Mouse (Mus musculus) MEL (cell line): ENCODE data around the gene Hist1h2ak. TPM values are rescaled to one million over a fixed set of nuclear protein-coding genes. Genes with fewer than 3 reads are reported as not detected.
A peak's percentile ranks its signal among the peaks of the same experiment; 100 is the strongest.

Experiments
- DNase-seq: peaks from one replicate; pipeline ENCODE4 v3.0.0; 2011; ENCODE audit warnings: low read depth, low spot score
- H3K27ac ChIP-seq: 2 replicates; pipeline ENCODE4 v1.5.1; 2012; ENCODE audit warnings: low read depth, mild to moderate bottlenecking, control low read depth, low read length, moderate library complexity; ENCODE audit not compliant: control insufficient read depth
- H3K27me3 ChIP-seq, 2 experiments: fragments of 150-350 bp in 1 of 2; sonication (generic) in 1 of 2; 2 replicates each; pipeline ENCODE4 v1.6.1; 2012; ENCODE audit warnings: low read length in 2 of 2, mild to moderate bottlenecking in 2 of 2, improper control_type of control experiment in 1 of 2, moderate library complexity in 1 of 2; ENCODE audit not compliant: insufficient read depth in 2 of 2, control insufficient read depth in 1 of 2
- H3K36me3 ChIP-seq, 2 experiments: 2 replicates each; pipeline ENCODE4 v1.6.1; 2012 to 2014; ENCODE audit warnings: low read length in 2 of 2, improper control_type of control experiment in 1 of 2, inconsistent platforms in 1 of 2, mild to moderate bottlenecking in 1 of 2; ENCODE audit not compliant: insufficient read depth in 2 of 2, control insufficient read depth in 1 of 2
- H3K4me1 ChIP-seq, 2 experiments: fragments of 150-350 bp in 1 of 2; sonication (generic) in 1 of 2; 2 replicates each; pipeline ENCODE4 v1.6.1; 2012; ENCODE audit warnings: low read length in 2 of 2, improper control_type of control experiment in 1 of 2, mild to moderate bottlenecking in 1 of 2; ENCODE audit not compliant: insufficient read depth in 2 of 2, control insufficient read depth in 1 of 2
- H3K4me3 ChIP-seq, 2 experiments: fragments of 150-350 bp in 1 of 2; sonication (generic) in 1 of 2; 2 replicates each; pipeline ENCODE4 v1.5.1; 2012; ENCODE audit warnings: low read depth in 2 of 2, low read length in 2 of 2, mild to moderate bottlenecking in 2 of 2, moderate library complexity in 2 of 2, control low read depth in 1 of 2, improper control_type of control experiment in 1 of 2; ENCODE audit not compliant: control insufficient read depth in 1 of 2, insufficient read depth in 1 of 2
- H3K79me2 ChIP-seq: 2 replicates; pipeline ENCODE4 v1.6.1; 2012; ENCODE audit warnings: mild to moderate bottlenecking, low read length, moderate library complexity; ENCODE audit not compliant: control insufficient read depth, poor library complexity, insufficient read depth
- H3K9ac ChIP-seq: 2 replicates; pipeline ENCODE4 v1.6.1; 2012; ENCODE audit warnings: low read depth, mild to moderate bottlenecking, control low read depth, low read length, moderate library complexity; ENCODE audit not compliant: control insufficient read depth, poor library complexity, severe bottlenecking
- H3K9me3 ChIP-seq: fragments of 150-350 bp; sonication (generic); replicated peaks from 2 replicates; pipeline ENCODE4 v1.6.1; 2012; ENCODE audit warnings: mild to moderate bottlenecking, low read length, improper control_type of control experiment, moderate library complexity; ENCODE audit not compliant: insufficient read depth
- CHD2 ChIP-seq: IDR thresholded peaks from 2 replicates; pipeline ENCODE4 v1.6.1; 2011; ENCODE audit warnings: low read length, improper control_type of control experiment
- CTCF ChIP-seq, 3 experiments: IDR thresholded peaks in 2 of 3; conservative IDR thresholded peaks in 1 of 3; 2 replicates each; pipeline ENCODE4 v1.5.1; 2011 to 2012; ENCODE audit warnings: low read length in 3 of 3, low read depth in 2 of 3, mild to moderate bottlenecking in 2 of 3, improper control_type of control experiment in 1 of 3, inconsistent platforms in 1 of 3, mixed read lengths in 1 of 3, moderate library complexity in 1 of 3; ENCODE audit not compliant: control insufficient read depth in 1 of 3, insufficient read depth in 1 of 3, poor library complexity in 1 of 3, severe bottlenecking in 1 of 3
- GATA1 ChIP-seq: IDR thresholded peaks from 2 replicates; pipeline ENCODE4 v1.6.1; 2011; ENCODE audit warnings: low read depth, low read length, improper control_type of control experiment
- HCFC1 ChIP-seq: IDR thresholded peaks from 2 replicates; pipeline ENCODE4 v1.6.1; 2012; ENCODE audit warnings: low read depth, mild to moderate bottlenecking, inconsistent platforms, low read length, improper control_type of control experiment, moderate library complexity
- MAFK ChIP-seq: IDR thresholded peaks from 2 replicates; pipeline ENCODE4 v1.6.1; 2011; ENCODE audit warnings: low read depth, mild to moderate bottlenecking, low read length, improper control_type of control experiment, borderline replicate concordance
- MAX ChIP-seq: IDR thresholded peaks from 2 replicates; pipeline ENCODE4 v1.6.1; 2011; ENCODE audit warnings: low read length, improper control_type of control experiment
- MXI1 ChIP-seq: IDR thresholded peaks from 2 replicates; pipeline ENCODE4 v1.6.1; 2011; ENCODE audit warnings: mild to moderate bottlenecking, low read depth, low read length, improper control_type of control experiment
- MYB ChIP-seq: IDR thresholded peaks from 2 replicates; pipeline ENCODE4 v1.6.1; 2011; ENCODE audit warnings: mild to moderate bottlenecking, low read depth, low read length, improper control_type of control experiment
- MYC ChIP-seq: IDR thresholded peaks from 2 replicates; pipeline ENCODE4 v1.6.1; 2011; ENCODE audit warnings: low read depth, mild to moderate bottlenecking, low read length, improper control_type of control experiment, moderate library complexity
- NELFE ChIP-seq: IDR thresholded peaks from 2 replicates; pipeline ENCODE4 v1.6.1; 2011; ENCODE audit warnings: low read depth, low read length, improper control_type of control experiment
- POLR2A ChIP-seq, 2 experiments: IDR thresholded peaks; 2 replicates each; pipeline ENCODE4 v1.6.1; 2011 to 2012; ENCODE audit warnings: low read length in 2 of 2, mild to moderate bottlenecking in 2 of 2, control low read depth in 1 of 2, improper control_type of control experiment in 1 of 2, low read depth in 1 of 2, moderate library complexity in 1 of 2; ENCODE audit not compliant: control insufficient read depth in 1 of 2, insufficient read depth in 1 of 2, poor library complexity in 1 of 2
- POLR2AphosphoS5 ChIP-seq: IDR thresholded peaks from 2 replicates; pipeline ENCODE4 v1.6.1; 2012; ENCODE audit warnings: low read depth, borderline replicate concordance, mild to moderate bottlenecking, inconsistent platforms, low read length, moderate library complexity, mixed read lengths
- RAD21 ChIP-seq: IDR thresholded peaks from 2 replicates; pipeline ENCODE4 v1.6.1; 2011; ENCODE audit warnings: mild to moderate bottlenecking, low read depth, low read length, improper control_type of control experiment
- SIN3A ChIP-seq: IDR thresholded peaks from 2 replicates; pipeline ENCODE4 v1.6.1; 2012; ENCODE audit warnings: low read length, improper control_type of control experiment, inconsistent platforms
- SMC3 ChIP-seq: IDR thresholded peaks from 2 replicates; pipeline ENCODE4 v1.6.1; 2011; ENCODE audit warnings: low read depth, low read length, improper control_type of control experiment
- TBP ChIP-seq: IDR thresholded peaks from 2 replicates; pipeline ENCODE4 v1.8.0; 2011; ENCODE audit warnings: low read depth, low read length, improper control_type of control experiment
- USF2 ChIP-seq, 2 experiments: IDR thresholded peaks; 2 replicates each; pipeline ENCODE4 v1.6.1; 2011 to 2012; ENCODE audit warnings: improper control_type of control experiment in 2 of 2, low read length in 2 of 2, borderline replicate concordance in 1 of 2, inconsistent platforms in 1 of 2, low read depth in 1 of 2, mild to moderate bottlenecking in 1 of 2; ENCODE audit not compliant: insufficient read depth in 1 of 2
- ZKSCAN1 ChIP-seq: IDR thresholded peaks from 2 replicates; pipeline ENCODE4 v1.6.1; 2012; ENCODE audit warnings: low read depth, mild to moderate bottlenecking, inconsistent platforms, low read length, improper control_type of control experiment, moderate library complexity
- ZMIZ1 ChIP-seq: IDR thresholded peaks from 2 replicates; pipeline ENCODE4 v1.6.1; 2012; ENCODE audit warnings: low read depth, mild to moderate bottlenecking, inconsistent platforms, low read length, improper control_type of control experiment, moderate library complexity
- polyA plus RNA-seq, 2 experiments: library from polyadenylated mRNA; stranded (reverse) in 1 of 2; unstranded in 1 of 2; fragments of >175 nt in 1 of 2; fragments of >200 nt in 1 of 2; gene quantifications; 2 replicates each; pipeline versions ENCODE4 v1.2.1 to v1.2.4; 2012; ENCODE audit warnings: low replicate concordance in 2 of 2, low read depth in 1 of 2; ENCODE audit not compliant: insufficient read length in 2 of 2, insufficient read depth in 1 of 2, missing spikeins in 1 of 2
- total RNA-seq: library from RNA; depleted of rRNA; stranded (reverse); fragments of 300-350 nt; gene quantifications from 2 replicates; pipeline ENCODE4 v1.2.3, GENCODE M21; 2012

Gene Hist1h2ak
- total and polyA plus RNA-seq, 3 experiments, result 10.6 to 1,127 TPM; not detected in 1

GRCm38 (mm10) chr13:21781021-21781555 is 27.5 kb upstream of the Hist1h2ak start:
- H3K27ac ChIP-seq, result peak overlapping the region; percentile 99
- H3K4me3 ChIP-seq, result peak overlapping the region; percentile 17 to 64
- H3K27me3 ChIP-seq, result no peaks in the 10 kb centered on the region
- peaks cover 0 to 38% of the 10 kb centered on the region in 2 experiments; a peak in 2 of 4 replicates for H3K36me3 ChIP-seq
- H3K9me3 ChIP-seq, result no peaks in the 10 kb centered on the region
- H3K4me1 ChIP-seq, result peaks cover 0 to 15% of the 10 kb centered on the region in 2 experiments; a peak in 2 of 4 replicates
- peak overlapping the region; percentile 93 for H3K9ac ChIP-seq
- peak; percentile 77 for DNase-seq
- H3K79me2 ChIP-seq, result peaks cover 8% of the 10 kb centered on the region; the same call in 1 of the 2 replicates
- TF ChIP-seq SIN3A, result no peak
- no peak for TF ChIP-seq GATA1
- no peak for TF ChIP-seq MAFK
- no peak for TF ChIP-seq MYC
- TF ChIP-seq RAD21, result no peak
- TF ChIP-seq MYB, result no peak
- TF ChIP-seq SMC3, result no peak
- no peak for TF ChIP-seq MXI1

GRCm38 (mm10) chr13:21779767-21780731 is 26.4 kb upstream of the Hist1h2ak start, which contains the start of gene Hist1h1b:
Gene Hist1h1b (minus strand): TSS chr13:21780625.
- Histone ChIP-seq H3K9ac (peak within 1 kb of the TSS; percentile 93), H3K4me3 (peak within 1 kb of the TSS; percentile 17 to 64), H3K4me1 (peaks cover 0 to 15% of the 10 kb centered on the region in 2 experiments; a peak in 2 of 4 replicates), H3K27ac (peak within 1 kb of the TSS; percentile 99), H3K36me3 (peaks cover 0 to 30% of the 10 kb centered on the region in 2 experiments; a peak in 2 of 4 replicates), H3K79me2 (peaks cover 8% of the 10 kb centered on the region; the same call in 1 of the 2 replicates), H3K27me3 (no peaks in the 10 kb centered on the region), H3K9me3 (no peaks in the 10 kb centered on the region)
- TF ChIP-seq ZKSCAN1 (no peak), MAX (no peak), NELFE (no peak), POLR2A (IDR thresholded peaks at IDR 0.05; ENCODE audit: control insufficient read depth in 1 of 2, insufficient read depth in 1 of 2, low read depth in 1 of 2, low read length in 2 of 2, poor library complexity in 1 of 2) (peak in 1 of 2 experiments; percentile 97; a peak in 2 of 4 replicates), ZMIZ1 (no peak), HCFC1 (no peak), USF2 (IDR thresholded peaks at IDR 0.05; ENCODE audit: borderline replicate concordance in 1 of 2, insufficient read depth in 1 of 2, low read depth in 1 of 2, low read length in 2 of 2) (no peak), GATA1 (no peak), CTCF (IDR thresholded peaks at IDR 0.05 in 2 of 3, conservative IDR thresholded peaks at IDR 0.05 in 1 of 3; ENCODE audit: control insufficient read depth in 1 of 3, insufficient read depth in 1 of 3, low read depth in 2 of 3, low read length in 3 of 3, poor library complexity in 1 of 3, severe bottlenecking in 1 of 3) (0 out of 6 replicates have a peak, but pooled peaks of 1 of the 3 experiments have one; percentile 9), CHD2 (no peak), TBP (no peak), POLR2AphosphoS5 (peak; percentile 97)
- peak; percentile 94 for DNase-seq
